Mouse (Mus musculus) thymus, adult 2 months (tissue): ENCODE data around the gene Actr3.

Experiments used
- CTCF ChIP-seq: fragments of 200-500 bp; IDR thresholded peaks from 2 replicates; pipeline ENCODE4 v1.5.1; 2012; ENCODE audit warnings: mild to moderate bottlenecking, control low read depth, low read length, moderate library complexity, borderline replicate concordance; ENCODE audit not compliant: control insufficient read depth, poor library complexity, insufficient read depth; ENCODE audit errors: extremely low read depth
- POLR2A ChIP-seq: fragments of 200-500 bp; IDR thresholded peaks from 2 replicates; pipeline ENCODE4 v1.6.1; 2012; ENCODE audit warnings: mild to moderate bottlenecking, low read length, control low read depth, moderate library complexity; ENCODE audit not compliant: control insufficient read depth, poor library complexity, insufficient read depth; ENCODE audit errors: extremely low read depth

GRCm38 (mm10) chr1:125343105-125343504, 92.4 kb downstream of the Actr3 start:
- TF ChIP-seq CTCF (no peak), POLR2A (no peak)
